ENCODE assay signal across 8 mouse cellular contexts in the genomic region with DNA sequence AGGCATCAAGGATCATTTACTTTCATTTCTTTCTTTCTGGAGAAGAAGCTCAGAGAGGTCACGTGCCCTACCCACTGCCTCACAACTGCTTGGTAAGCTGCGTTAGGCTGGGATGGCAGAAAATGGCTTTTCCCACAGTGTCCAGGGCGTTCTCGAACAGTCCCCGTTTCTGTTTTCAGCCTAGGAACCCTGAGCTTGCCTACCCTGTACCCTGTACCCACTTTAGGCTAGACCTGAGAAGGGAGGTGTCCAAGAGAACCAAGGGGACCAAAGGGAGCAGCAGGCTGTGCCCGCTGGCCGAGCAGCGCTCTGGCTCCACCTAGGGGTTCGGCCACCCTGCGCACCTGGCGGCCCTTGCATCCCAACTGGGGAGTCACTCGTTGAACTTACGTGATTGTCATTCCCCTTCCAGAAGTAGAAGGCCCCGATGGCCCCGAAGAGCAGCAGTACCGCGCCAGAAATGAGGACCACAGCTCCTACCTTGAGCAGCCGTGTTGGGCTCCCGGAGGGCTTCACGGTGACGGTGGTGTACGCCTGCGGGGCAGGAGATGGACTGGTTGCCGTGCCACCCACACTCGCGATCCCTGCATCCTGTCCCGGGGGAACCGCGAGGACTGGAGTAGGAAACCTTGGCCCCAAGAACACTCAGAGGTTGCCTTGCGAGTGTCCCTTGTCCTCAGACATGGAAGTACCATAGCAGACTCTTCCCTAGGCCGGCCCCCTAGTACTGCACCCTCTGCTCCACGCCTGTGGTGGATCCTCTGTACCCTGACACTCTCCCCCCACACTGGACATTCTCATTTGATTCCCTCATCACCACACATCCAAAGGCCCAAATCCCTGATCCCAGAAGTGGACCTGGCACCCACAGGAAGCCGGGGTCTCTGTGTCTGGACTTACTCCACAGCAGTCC. TPM values are rescaled to one million over a fixed set of nuclear protein-coding genes. Genes with fewer than 3 reads are reported as not detected.
A peak's percentile ranks its signal among the peaks of the same experiment; 100 is the strongest.
DNase-seq lines count a peak whose midpoint lies in the region; ATAC-seq and TF ChIP-seq lines count a peak whose summit lies in the region.

No protein-coding gene starts in this region.

- no peaks in the 10 kb centered on the region for H3K9me3 ChIP-seq in embryonic facial prominence, embryonic 14.5 days (ENCODE audit: control insufficient read depth, low read length)
- no peaks in the 10 kb centered on the region for H3K9me3 ChIP-seq in heart, embryonic 11.5 days (replicated peaks; ENCODE audit: control insufficient read depth, low read length)
- H3K9me3 ChIP-seq in kidney, embryonic 14.5 days (ENCODE audit: control insufficient read depth, low read length): no peaks in the 10 kb centered on the region
- H3K9me3 ChIP-seq in neural tube, embryonic 13.5 days: no peaks in the 10 kb centered on the region

- H3K27ac ChIP-seq in embryonic facial prominence, embryonic 14.5 days (replicated peaks; ENCODE audit: low read depth, low read length): peak overlapping the region; percentile 35
- no peak overlapping the region for H3K27ac ChIP-seq in heart, embryonic 11.5 days (ENCODE audit: low read depth, low read length)
- H3K27ac ChIP-seq in kidney, embryonic 14.5 days (ENCODE audit: low read depth, low read length): no peak overlapping the region
- H3K27ac ChIP-seq in neural tube, embryonic 13.5 days (replicated peaks): peak overlapping the region; percentile 66

- no peak for TF ChIP-seq POLR2A in lung, adult 2 months (IDR thresholded peaks at IDR 0.05; ENCODE audit: borderline replicate concordance, extremely low read depth, low read depth, low read length)

- H3K4me1 ChIP-seq in embryonic facial prominence, embryonic 14.5 days (ENCODE audit: control insufficient read depth, insufficient read depth, low read length): peaks cover 8% of the 10 kb centered on the region; the same call in 1 of the 2 replicates
- 0 out of 2 replicates have a peak, but pooled peaks cover 3% of the 10 kb centered on the region for H3K4me1 ChIP-seq in heart, embryonic 11.5 days (ENCODE audit: control insufficient read depth, insufficient read depth, low read length)
- H3K4me1 ChIP-seq in kidney, embryonic 14.5 days (ENCODE audit: control insufficient read depth, insufficient read depth, low read length): peaks cover 8% of the 10 kb centered on the region; the same call in 1 of the 2 replicates
- no peaks in the 10 kb centered on the region for H3K4me1 ChIP-seq in lung, adult 2 months (ENCODE audit: control insufficient read depth, insufficient read depth, low read length)
- H3K4me1 ChIP-seq in neural tube, embryonic 13.5 days (replicated peaks): peaks cover 47% of the 10 kb centered on the region

- peak; percentile 72 for ATAC-seq in embryonic facial prominence, embryonic 14.5 days (ENCODE audit: low read depth)
- peak; percentile 57 for ATAC-seq in heart, embryonic 11.5 days (replicated peaks; ENCODE audit: insufficient number of reproducible peaks, low FRiP score, low TSS enrichment)
- ATAC-seq in kidney, embryonic 14.5 days (ENCODE audit: low FRiP score, low TSS enrichment): peak; percentile 92
- ATAC-seq in neural tube, embryonic 13.5 days (ENCODE audit: low read depth): peak; percentile 49; the same call in 1 of the 2 replicates

- peak overlapping the region; percentile 35 for H3K4me3 ChIP-seq in embryonic facial prominence, embryonic 14.5 days (ENCODE audit: low read depth, low read length)
- peak overlapping the region; percentile 25 for H3K4me3 ChIP-seq in heart, embryonic 11.5 days (ENCODE audit: low read depth, low read length)
- peak overlapping the region; percentile 18; the same call in 1 of the 2 replicates for H3K4me3 ChIP-seq in kidney, embryonic 14.5 days (ENCODE audit: low read length)
- H3K4me3 ChIP-seq in lung, adult 2 months (replicated peaks; ENCODE audit: extremely low read depth, low read depth, low read length): peak overlapping the region; percentile 11
- peak overlapping the region; percentile 26 for H3K4me3 ChIP-seq in neural tube, embryonic 13.5 days

- peak; percentile 73 for TF ChIP-seq CTCF in lung, adult 2 months (IDR thresholded peaks at IDR 0.05; ENCODE audit: insufficient read depth, low read length)

- no peaks in the 10 kb centered on the region for H3K36me3 ChIP-seq in embryonic facial prominence, embryonic 14.5 days (ENCODE audit: control insufficient read depth, insufficient read depth, low read length)
- no peaks in the 10 kb centered on the region for H3K36me3 ChIP-seq in heart, embryonic 11.5 days (ENCODE audit: control insufficient read depth, insufficient read depth, low read length)
- H3K36me3 ChIP-seq in kidney, embryonic 14.5 days (ENCODE audit: control insufficient read depth, insufficient read depth, low read length): no peaks in the 10 kb centered on the region
- no peaks in the 10 kb centered on the region for H3K36me3 ChIP-seq in neural tube, embryonic 13.5 days

- WGBS in embryonic facial prominence, embryonic 14.5 days: 16% methylated on average over 32 of the region's 33 CpGs
- WGBS in heart, embryonic 11.5 days (ENCODE audit: insufficient replicate concordance): 16% methylated on average over 33 of the region's 33 CpGs
- WGBS in kidney, embryonic 14.5 days: 16% methylated on average over 33 of the region's 33 CpGs
- 16% methylated on average over 33 of the region's 33 CpGs for WGBS in lung, adult 2 months
- WGBS in neural tube, embryonic 13.5 days: 18% methylated on average over 33 of the region's 33 CpGs

- peak overlapping the region; percentile 59 for H3K4me2 ChIP-seq in embryonic facial prominence, embryonic 14.5 days (ENCODE audit: low read depth, low read length)
- H3K4me2 ChIP-seq in heart, embryonic 11.5 days: peak overlapping the region; percentile 69
- peak overlapping the region; percentile 48 for H3K4me2 ChIP-seq in kidney, embryonic 14.5 days (replicated peaks; ENCODE audit: low read depth, low read length)
- peak overlapping the region; percentile 47 for H3K4me2 ChIP-seq in neural tube, embryonic 13.5 days

- peaks cover 3% of the 10 kb centered on the region; the same call in 1 of the 2 replicates for H3K27me3 ChIP-seq in embryonic facial prominence, embryonic 14.5 days (replicated peaks; ENCODE audit: control insufficient read depth, insufficient read depth, low read length)
- peaks cover 3% of the 10 kb centered on the region; the same call in 1 of the 2 replicates for H3K27me3 ChIP-seq in heart, embryonic 11.5 days (ENCODE audit: control insufficient read depth, insufficient read depth, low read length)
- H3K27me3 ChIP-seq in kidney, embryonic 14.5 days (ENCODE audit: control insufficient read depth, insufficient read depth, low read length): no peaks in the 10 kb centered on the region; the same call in 1 of the 2 replicates
- H3K27me3 ChIP-seq in neural tube, embryonic 13.5 days: no peaks in the 10 kb centered on the region

- peak; percentile 51 to 62 for DNase-seq in CD8-positive naive resting alpha-beta T cell, adult 2 months (ENCODE audit: low read depth in 2 of 2, low spot score in 2 of 2)
- peak; percentile 15 to 49 for DNase-seq in adrenal gland, postnatal 4 days (ENCODE audit: low spot score in 2 of 2)
- DNase-seq in embryonic facial prominence, embryonic 14.5 days (ENCODE audit: low spot score): peak; percentile 47
- peak; percentile 81 for DNase-seq in lung, adult 2 months
- peak; percentile 48 to 53 for DNase-seq in thymus, adult 18-20 months

- H3K9ac ChIP-seq in embryonic facial prominence, embryonic 14.5 days (ENCODE audit: low read depth, low read length): peak overlapping the region; percentile 62
- no peak overlapping the region for H3K9ac ChIP-seq in heart, embryonic 11.5 days (ENCODE audit: low read depth, low read length)
- H3K9ac ChIP-seq in kidney, embryonic 14.5 days (ENCODE audit: low read depth, low read length): no peak overlapping the region
- peak overlapping the region; percentile 48 for H3K9ac ChIP-seq in neural tube, embryonic 13.5 days

RNA-seq across cellular contexts. Expression of gene Cnmd, which starts 0.7 kb away (rescaled TPM):
- under 1 TPM; 0.34 to 0.56 TPM for total RNA-seq in adrenal gland, postnatal 4 days (2021)
- 125 and 186 TPM in 2 replicates for polyA plus RNA-seq in embryonic facial prominence, embryonic 14.5 days (2014; fragmentation: Nextera tagmentation; extraction: Ambion mirVana)
- 0.30 and 1.2 TPM in 2 replicates for polyA plus RNA-seq in heart, embryonic 11.5 days (2014; fragmentation: Nextera tagmentation; extraction: Ambion mirVana)
- polyA plus RNA-seq in kidney, embryonic 14.5 days (2014; fragmentation: Nextera tagmentation; extraction: Ambion mirVana): 1.8 and 2.4 TPM in 2 replicates
- polyA plus RNA-seq in lung, adult 2 months (2012; rRNA removed): 0.08 and 0.30 TPM in 2 replicates
- polyA plus RNA-seq in neural tube, embryonic 13.5 days (2015; fragmentation: Nextera tagmentation; extraction: Ambion mirVana): 25.6 and 32.1 TPM in 2 replicates

Comparison
In these comparisons a context has a peak if more than half of its experiments do, and no peak if none do; other contexts are left out.
1. H3K27ac ChIP-seq: peak in embryonic facial prominence, embryonic 14.5 days (single experiment) and neural tube, embryonic 13.5 days (single experiment); none in heart, embryonic 11.5 days (single experiment) and kidney, embryonic 14.5 days (single experiment).
2. H3K9ac ChIP-seq: peak in embryonic facial prominence, embryonic 14.5 days (single experiment) and neural tube, embryonic 13.5 days (single experiment); none in heart, embryonic 11.5 days (single experiment) and kidney, embryonic 14.5 days (single experiment).
3. Peak in every context shown above with its lines, with median percentiles within 50 percentile points of each other: DNase-seq, ATAC-seq, H3K4me2 ChIP-seq and H3K4me3 ChIP-seq.